Mouse (Mus musculus) cerebellum, adult (tissue): Measurements from ENCODE around the gene Zfand4.
A peak's percentile ranks its signal among the peaks of the same experiment; 100 is the strongest.
"Not testable (repeated sequence)": the region's sequence is repeated elsewhere in the genome, so short reads cannot be mapped to it uniquely, and the experiment has no call there.

Source experiments
- ATAC-seq: cut with Nextera tagmentation; 2 replicates; pipeline ENCODE4 v1.9.2; 2017; ENCODE audit warnings: mild to moderate bottlenecking, moderate library complexity, mixed read lengths; ENCODE audit not compliant: insufficient number of reproducible peaks, low FRiP score, low TSS enrichment

Zfand4 gene

DNA sequence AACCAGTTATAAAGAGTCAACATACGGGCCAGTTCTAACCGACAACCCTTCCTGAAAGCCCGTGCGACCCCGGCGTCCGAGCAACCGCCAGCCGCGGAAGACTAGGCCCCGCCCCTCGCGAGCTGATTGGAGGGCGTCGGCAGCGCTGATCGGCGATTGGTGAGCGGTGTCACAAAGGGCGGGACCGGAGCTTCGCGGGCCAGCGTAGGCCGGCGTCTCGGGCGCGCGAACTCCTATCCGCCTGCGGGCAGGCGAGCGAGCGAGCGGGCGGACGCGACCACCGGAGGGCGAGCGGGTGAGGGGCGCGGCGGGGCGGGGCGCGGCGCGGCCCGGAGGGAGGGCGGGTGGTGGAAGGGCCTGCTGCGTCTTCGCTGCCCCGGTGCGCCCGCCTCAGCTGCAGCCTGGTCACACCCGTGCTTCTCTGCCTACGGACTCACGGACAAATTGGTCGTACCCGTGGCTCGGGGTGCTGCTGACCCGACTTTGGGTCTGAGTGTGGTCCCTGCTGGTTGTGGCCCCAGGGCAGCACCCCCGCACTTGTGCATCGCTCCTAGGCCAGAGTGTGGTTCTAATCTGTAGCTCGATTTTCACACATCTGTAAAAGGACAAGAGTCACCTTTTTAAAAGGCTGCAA, at the start of gene Zfand4:
Gene Zfand4 (plus strand): TSS at position 205 of the 634 bp plus-strand sequence.
- peak; percentile 92 for ATAC-seq

DNA sequence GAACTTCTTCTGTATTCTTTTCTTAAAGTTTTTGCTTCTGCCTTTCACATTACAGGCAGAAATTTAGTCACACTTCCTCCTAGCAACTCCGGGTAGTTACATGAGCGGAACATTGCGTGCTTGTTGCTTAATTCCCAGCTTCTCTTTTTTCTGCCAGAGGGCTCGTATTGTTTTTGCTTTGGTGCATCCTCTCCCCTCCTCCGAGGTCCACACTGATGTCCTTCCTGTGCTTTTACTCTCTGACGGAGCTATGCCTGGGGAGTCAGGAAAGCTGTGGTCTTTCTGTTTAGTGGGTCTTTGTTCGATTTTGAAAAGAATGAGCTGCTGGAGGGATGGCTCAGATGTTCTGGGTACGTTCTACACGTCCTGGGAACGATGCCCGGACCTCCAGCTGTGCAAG, 36.3 kb upstream of the Zfand4 start:
- ATAC-seq: no peak

DNA sequence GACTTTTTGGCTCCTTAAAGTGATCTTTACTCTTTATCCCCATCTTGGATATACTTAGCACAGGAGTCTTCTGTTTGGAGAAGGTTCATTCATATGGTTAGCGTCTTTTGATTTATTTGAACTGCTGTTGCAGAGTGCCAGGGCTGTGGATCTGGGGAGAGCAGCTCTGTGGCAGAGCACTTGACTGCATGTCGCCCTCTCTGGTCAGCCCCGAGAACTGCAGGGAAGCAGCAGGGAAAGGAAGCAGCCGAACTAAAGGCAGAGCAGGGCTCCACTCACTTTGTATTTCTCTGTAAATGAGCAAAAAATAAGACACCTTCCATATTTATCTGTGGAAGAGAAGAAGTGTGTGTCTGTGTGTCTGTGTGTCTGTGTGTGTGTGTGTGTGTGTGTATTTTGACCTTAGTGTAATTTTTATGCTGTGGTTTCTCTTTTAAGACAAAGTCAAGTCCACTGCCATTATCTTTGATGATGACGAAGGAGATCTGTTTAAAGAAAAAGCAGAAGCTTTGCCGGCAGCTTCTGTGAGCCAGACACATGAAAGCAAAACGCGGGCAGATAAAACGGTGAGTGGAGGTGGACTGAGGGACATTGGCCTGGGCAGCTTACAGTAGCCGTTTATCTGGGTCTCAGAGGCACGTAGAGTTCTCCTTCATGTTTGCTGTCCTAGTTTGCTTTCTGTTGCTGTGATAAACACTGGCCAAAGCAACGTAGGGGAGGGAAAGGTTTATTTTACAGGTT, 35.1 kb upstream of the Zfand4 start:
- ATAC-seq: peak; percentile 64

DNA sequence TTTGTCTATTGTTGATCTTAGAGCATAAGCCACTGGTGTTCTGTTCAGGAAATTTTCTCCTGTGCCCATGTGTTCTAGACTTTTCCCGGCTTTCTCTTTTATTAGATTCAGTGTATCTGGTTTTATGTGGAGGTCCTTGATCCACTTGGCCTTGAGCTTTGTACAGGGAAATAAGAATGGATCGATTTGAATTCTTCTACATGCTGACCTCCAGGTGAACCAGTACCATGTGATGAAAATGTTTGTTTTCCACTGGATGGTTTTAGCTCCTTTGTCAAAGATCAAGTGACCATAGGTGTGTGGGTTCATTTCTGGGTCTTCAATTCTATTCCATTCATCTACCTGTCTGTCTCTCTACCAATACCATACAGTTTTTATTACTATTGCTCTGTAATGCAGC, 29.2 kb upstream of the Zfand4 start:
- ATAC-seq: not testable (repeated sequence)

DNA sequence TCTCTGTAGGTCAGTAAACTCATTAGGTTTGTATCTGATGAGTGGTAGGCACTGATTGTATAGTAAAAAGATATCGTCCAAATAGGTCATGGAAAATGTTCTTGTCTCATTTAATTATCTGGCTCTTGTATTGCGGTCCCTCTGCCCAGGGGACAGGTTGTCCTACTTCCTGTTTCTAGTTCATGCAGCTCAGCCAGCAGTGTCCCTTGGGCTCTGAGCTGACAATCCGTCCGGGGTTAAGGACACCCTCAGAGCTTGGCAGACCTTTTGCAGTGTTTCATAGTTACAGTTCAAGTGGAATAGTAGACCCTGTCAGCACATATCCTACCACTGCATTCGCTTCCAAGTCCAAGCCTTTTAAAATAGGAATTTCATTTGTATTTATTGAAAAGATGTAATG, 28.7 kb upstream of the Zfand4 start:
- peak; percentile 68; the same call in 1 of the 2 replicates for ATAC-seq

DNA sequence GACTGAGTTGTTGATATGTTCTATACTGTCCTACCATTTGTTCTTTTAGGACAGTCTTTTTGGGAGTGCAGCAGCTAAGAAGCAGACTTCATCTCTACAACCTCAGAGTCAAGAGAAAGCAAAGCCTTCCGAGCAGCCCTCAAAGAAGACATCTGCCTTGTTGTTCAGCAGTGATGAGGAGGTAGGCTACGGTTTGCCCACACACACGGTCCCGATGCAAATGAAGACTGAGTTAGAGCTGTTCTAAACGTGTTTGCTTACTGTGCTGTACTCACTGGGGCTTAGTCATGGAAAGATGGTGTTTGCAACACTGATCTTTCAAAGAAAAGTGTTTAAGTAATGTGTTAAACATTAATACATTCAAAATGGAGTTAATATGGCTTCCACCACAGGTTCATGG, 25.9 kb upstream of the Zfand4 start:
- no peak for ATAC-seq

DNA sequence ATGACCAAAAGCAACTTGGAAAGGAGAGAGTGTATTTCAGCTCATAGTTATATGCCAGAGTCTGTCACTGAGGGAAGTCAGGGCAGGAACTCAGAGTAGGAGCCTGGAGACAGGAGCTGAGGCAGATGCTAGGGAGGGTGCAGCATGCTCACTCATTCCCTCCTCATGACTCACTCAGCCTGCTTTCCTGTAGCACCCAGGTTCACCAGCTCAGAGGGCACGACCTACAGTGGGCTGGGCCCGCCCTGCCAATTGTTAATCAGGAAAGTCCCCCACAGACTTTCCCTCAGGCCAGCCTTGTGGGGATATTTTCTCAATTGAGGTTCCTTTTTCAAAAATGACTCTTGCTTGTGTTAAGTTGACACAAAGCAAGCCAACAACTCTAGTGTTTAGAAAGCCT, 23.7 kb upstream of the Zfand4 start:
- no peak for ATAC-seq

DNA sequence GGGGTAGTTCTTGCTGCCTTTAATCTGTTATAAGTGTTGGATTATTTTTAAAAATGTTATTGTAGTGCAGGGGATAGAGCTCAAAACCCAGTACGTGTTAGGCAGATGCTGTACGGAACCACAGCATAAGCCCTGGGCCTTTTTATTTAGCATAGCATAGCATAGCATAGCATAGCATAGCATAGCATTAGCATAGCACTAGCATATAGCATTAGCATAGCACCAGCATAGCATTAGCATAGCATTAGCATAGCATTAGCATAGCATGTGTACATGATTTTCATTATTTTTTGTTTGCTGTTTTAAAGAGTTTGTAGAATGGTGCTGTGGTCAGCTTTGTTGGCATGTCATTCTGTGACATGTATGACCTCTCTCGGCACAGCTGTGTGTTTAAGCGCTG, 4.4 kb upstream of the Zfand4 start:
- no peak for ATAC-seq

DNA sequence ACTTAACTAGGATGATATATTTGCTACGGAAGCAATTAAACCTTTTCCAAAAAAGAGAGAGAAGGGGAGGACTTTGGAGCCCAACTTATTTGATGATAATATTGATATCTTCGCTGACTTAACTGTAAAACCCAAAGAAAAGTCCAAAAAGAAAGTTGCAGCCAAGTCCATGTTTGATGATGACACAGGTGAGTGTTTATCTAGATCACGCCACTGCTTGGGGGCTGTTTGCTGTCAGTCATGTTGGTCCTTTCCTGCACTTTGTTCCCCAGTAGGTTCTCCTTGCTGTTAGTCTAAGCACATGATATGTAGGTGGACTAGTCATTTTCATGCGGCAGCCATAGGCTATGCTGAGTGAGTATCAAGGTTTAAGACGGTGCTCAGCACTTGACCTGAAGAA, 3.5 kb upstream of the Zfand4 start:
- ATAC-seq: no peak

DNA sequence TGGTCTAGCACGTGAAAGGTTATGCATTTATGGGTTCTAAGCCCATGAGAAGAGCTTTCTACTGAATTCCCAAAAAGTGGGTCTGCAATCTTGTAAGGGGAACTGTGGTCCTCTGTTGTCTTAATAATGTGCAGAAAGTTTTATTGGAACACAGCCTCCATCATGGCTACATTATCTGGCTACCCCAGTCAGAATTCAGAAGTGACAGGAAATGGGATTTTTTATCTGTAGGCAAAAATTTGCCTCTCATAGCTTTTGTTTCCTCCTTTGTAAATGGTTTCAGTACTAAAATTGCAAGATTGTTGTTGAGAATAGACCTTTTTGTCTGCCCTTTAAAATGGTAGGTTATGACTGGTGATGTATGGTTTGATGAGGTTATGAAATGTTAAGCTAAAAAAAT, 1.2 kb upstream of the Zfand4 start:
- ATAC-seq: no peak

DNA sequence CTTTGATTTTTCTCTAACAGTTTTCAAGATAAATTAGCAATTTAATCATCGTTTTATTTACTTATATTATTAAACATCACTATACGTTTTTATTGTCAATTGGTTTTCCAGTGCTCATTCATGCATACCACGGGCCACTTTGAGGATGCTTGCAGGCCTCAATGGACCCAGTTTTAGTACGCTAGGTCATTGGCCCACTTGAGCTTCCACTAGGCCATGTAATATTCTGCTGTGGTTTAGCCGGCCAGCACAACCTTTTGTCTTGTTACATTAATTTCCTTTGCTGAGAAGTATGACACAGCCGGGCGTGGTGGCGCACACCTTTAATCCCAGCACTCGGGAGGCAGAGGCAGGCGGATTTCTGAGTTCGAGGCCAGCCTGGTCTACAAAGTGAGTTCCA, 814 bp downstream of the Zfand4 start:
- no peak for ATAC-seq

DNA sequence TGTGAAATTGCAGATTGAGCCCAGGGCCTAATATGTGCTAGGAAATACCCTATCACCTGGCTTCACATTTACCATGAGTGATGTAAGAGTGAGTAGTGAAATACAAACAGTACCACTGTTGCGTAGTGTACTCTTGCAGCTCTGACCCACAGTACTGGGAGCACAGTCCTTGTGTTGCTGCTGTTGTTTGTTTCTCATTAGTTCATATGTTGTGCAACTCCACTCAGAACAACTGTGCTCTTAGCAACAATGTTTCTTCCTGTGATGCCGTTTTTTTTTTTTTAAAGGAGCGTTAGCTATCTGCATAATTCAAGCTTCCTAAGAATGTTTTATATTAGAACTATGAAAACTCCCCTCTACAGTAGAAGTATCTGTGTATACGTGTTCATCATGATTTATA, 1.6 kb downstream of the Zfand4 start:
- no peak for ATAC-seq

DNA sequence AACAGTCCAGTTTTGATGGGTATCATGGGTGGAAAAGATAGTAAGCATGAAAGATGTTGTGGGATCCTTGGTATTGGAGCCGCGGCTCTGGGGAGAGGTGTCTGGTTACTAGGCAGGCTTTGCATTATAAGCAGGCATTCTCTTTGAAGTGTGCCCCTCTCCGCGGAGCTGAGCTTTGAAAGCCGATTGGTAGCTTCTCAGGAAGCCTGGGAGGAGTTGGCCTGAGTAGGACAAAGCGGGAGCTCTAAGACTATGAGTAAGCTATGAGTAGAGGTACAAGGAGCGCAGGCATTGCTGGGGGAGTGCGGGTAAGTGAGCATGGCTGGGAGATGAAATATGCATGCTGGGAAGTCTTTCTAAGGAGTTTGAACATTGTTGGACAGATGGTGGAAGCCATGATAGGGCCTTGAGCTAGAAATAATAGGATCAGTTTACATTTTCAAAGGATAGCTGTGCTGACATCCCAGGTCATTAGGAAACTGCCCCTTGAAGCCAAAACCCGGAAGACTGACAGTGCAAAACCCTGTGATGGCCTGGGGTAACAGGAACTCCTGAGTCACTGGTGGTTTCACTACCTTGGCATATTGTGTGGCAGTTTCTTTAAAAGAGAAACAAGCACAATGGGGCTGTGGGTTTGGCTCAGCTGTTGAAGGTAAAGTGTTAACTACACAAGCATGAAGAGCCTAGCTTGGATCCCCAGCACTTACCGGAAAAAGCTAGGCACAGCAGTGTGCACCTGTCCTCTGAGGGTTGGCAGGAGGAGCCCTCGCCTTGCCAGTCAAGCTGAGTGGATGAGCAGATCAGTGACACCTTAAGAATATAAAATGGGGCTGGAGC, 2.5 kb downstream of the Zfand4 start:
- no peak for ATAC-seq

DNA sequence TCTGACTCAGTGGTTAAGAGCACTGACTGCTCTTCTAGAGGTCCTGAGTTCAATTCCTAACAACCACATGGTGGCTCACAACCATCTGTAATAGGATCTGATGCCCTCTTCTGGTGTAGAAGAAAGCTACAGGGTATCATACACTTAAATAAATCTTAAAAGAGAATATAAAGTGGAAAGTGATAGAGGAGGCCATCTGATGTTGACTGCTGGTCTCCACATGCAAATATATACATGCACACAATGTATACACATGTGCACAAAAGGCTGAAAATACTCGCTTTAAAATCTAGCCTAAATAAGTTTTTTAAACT, 3.0 kb downstream of the Zfand4 start:
- no peak for ATAC-seq

DNA sequence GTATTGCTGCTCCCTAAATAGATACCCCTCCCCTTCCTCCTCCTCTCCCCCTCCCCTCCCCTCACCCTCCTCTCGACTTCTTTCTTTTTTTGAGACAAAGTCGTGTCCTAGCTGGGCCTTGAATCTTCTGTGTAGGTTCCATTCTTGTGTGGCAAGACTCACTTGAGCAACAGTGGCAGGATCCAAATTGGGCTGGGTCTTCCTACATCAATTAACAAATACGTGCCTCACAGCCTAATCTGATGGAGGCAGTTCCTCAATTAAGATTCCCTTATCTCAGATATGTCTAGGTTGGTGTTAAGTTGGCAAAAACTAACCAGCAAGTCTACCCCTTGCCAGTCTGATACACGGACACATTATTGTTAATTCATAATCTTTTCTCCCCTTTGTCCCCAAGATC, 11.7 kb downstream of the Zfand4 start:
- no peak for ATAC-seq

DNA sequence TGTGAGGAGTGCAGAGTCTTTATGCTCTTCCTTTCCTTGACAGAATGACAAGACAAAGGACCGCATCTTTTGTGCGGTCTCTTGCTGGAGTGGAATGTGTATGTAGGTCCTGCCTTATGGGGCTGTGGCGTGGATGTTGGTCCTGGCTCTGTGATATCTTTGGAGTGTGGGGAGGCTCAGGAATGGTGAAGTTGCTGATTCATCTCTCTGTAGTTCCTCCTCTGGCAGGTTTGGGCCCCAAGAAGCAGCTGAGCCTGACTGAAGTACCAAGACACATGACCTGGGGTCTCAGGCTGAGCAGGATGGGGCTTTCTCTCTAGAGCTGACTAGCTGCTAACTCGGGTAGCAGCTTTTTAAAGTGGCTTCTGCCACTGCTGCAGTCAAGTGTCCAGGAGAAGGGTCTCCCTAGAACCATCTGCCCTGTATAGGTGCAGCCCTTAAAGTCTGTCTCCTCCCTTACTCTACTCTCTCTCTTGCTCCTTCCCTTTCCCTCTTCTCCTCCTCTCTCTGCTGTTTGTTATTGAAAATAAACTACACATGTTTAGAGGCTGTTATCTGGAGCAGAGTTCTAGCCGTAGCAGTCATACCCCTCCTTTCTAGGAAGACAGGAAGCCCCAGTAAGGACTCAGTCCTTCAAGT, 14.8 kb downstream of the Zfand4 start:
- ATAC-seq: no peak

DNA sequence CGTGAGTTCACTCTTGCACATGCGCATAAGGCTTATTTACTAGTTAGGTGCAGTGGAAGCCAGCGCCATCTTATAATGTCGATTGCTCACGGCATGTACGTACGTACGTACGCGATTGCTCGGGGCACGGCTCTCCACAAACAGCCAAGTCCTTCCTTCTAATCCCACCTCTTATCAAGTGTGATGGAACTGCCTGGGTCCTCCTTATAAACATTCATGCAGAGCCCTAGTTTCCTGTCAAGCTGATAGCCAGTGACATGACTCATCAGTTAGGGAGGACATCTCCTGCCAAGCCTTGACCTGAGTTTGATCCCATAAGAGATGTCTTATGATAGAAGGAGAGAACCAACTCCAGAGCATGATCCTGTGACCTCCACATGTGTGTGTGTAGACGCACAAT, 17.0 kb downstream of the Zfand4 start:
- no peak for ATAC-seq

DNA sequence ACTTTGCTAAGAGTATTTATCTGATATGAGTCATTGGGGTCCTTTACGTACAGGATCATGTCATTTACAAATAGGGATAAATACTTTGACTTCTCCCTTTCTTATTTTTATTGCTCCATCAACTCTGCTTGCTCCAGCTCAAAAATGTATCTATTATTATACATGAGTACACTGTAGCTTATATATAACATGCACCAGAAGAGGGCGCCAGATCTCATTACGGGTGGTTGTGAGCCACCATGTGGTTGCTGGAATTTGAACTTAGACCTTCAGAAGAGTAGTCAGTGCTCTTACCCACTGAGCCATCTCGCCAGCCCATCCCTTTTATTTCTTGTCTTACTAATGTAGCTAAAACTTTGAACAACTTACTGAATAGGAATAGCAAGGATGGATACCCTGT, 18.5 kb downstream of the Zfand4 start:
- ATAC-seq: no peak

DNA sequence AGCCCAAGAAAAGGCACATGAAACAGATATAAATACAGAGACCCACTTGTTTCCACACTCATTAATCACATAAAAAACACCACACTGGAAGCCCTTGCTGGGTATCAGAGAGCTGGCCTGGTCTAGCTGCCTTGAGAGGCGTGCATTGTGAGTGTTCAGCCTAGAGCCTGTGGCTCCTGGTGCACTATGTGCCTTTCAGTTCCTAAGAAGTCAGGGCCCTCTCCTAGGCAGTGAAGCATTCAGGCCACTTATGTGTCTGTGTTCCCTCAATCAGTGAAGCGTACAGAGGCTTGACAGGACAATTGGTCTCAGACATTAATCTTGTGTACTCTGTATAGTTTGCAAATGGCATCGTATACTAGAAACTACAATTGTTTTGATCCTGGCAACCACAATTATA, 19.3 kb downstream of the Zfand4 start:
- ATAC-seq: no peak

DNA sequence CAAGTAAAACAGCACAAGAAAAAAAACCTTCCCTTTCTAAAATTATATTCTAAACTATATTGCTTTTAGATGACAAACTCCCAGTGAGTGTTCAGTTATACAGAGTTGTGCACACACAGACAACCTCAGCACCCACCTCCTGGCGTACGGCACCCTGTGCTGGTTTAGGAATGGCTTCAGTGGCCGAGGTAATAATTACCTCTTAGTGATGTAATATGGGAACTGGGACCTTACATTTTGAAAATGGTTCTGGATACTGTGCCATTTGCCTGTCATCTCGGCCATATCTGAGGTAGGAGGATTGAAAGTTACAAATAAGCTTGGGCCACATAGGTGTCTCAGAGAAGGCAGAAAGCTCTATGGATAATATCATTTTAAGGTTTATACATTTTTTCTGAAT, 22.3 kb downstream of the Zfand4 start:
- ATAC-seq: no peak
